Mouse (Mus musculus) kidney, embryonic 14.5 days (tissue): ENCODE results near the gene Galr3. TPM values are rescaled to one million over a fixed set of nuclear protein-coding genes. Genes with fewer than 3 reads are reported as not detected.
A peak's percentile ranks its signal among the peaks of the same experiment; 100 is the strongest.
"Not testable (repeated sequence)": the region's sequence is repeated elsewhere in the genome, so short reads cannot be mapped to it uniquely, and the experiment has no call there.

Source experiments
- ATAC-seq: fragments of 200-750 bp; cut with Nextera tagmentation; 2 replicates; pipeline ENCODE4 v1.8.0; 2017; ENCODE audit warnings: moderate number of reproducible peaks, mild to moderate bottlenecking, moderate TSS enrichment, moderate library complexity; ENCODE audit not compliant: low FRiP score, low TSS enrichment
- H3K27ac ChIP-seq: fragments of 300-500 bp; sonication (generic); 2 replicates; pipeline ENCODE4 v1.5.1; 2014; ENCODE audit warnings: low read depth, mild to moderate bottlenecking, low read length, moderate library complexity, mixed read lengths
- H3K27me3 ChIP-seq: fragments of 300-500 bp; sonication (generic); 2 replicates; pipeline ENCODE4 v1.6.1; 2014; ENCODE audit warnings: mild to moderate bottlenecking, low read length; ENCODE audit not compliant: control insufficient read depth, insufficient read depth
- H3K36me3 ChIP-seq: fragments of 300-500 bp; sonication (generic); 2 replicates; pipeline ENCODE4 v1.6.1; 2014; ENCODE audit warnings: low read length, mixed read lengths; ENCODE audit not compliant: control insufficient read depth, insufficient read depth
- H3K4me1 ChIP-seq: fragments of 300-500 bp; sonication (generic); 2 replicates; pipeline ENCODE4 v1.6.1; 2014; ENCODE audit warnings: low read length, mixed read lengths; ENCODE audit not compliant: control insufficient read depth, insufficient read depth
- H3K4me2 ChIP-seq: fragments of 300-500 bp; sonication (generic); replicated peaks from 2 replicates; pipeline ENCODE4 v1.6.1; 2014; ENCODE audit warnings: low read depth, mild to moderate bottlenecking, low read length
- H3K4me3 ChIP-seq: fragments of 300-500 bp; sonication (generic); 2 replicates; pipeline ENCODE4 v1.5.1; 2014; ENCODE audit warnings: mild to moderate bottlenecking, low read length
- H3K9ac ChIP-seq: fragments of 300-500 bp; sonication (generic); 2 replicates; pipeline ENCODE4 v1.6.1; 2014; ENCODE audit warnings: low read depth, mild to moderate bottlenecking, low read length, moderate library complexity
- H3K9me3 ChIP-seq: fragments of 300-500 bp; sonication (generic); 2 replicates; pipeline ENCODE4 v1.6.1; 2016; ENCODE audit warnings: low read length; ENCODE audit not compliant: control insufficient read depth
- WGBS: fragments of 180-500 bp; shearing (Covaris S2); extraction: QIAGEN DNeasy Blood & Tissue Kit; methylation state at CpG from one replicate; pipeline ENCODE4 v1.1.7; 2014; 5-methylcytosine and 5-hydroxymethylcytosine counted together
- polyA plus RNA-seq: library from polyadenylated mRNA; unstranded; fragments of >200 nt; fragmentation: Nextera tagmentation; extraction: Ambion mirVana; gene quantifications from 2 replicates; pipeline ENCODE4 v1.2.1, GENCODE M21; 2014

Gene Galr3
- polyA plus RNA-seq, 1 experiment from 2014 or later, result 0.28 TPM

DNA sequence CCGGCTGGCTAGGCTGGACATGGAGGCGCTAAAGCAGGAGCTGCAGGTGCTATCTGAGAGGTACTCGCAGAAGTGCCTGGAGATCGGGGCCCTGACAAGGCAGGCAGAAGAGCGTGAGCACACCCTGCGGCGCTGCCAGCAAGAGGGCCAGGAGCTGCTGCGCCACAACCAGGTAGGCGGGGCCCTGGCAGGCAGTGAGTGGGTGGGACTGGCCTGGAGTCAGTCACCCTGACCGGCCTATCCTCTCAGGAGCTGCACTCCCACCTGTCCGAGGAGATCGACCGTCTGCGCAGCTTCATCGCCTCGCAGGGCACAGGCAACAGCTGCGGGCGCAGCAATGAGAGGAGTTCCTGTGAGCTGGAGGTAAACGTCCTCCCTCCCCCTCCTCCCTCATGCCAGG is 39.6 kb upstream of the Galr3 start:
- 24% methylated on average over 19 of the region's 19 CpGs for WGBS
- no peaks in the 10 kb centered on the region for H3K9me3 ChIP-seq
- no peak overlapping the region for H3K4me2 ChIP-seq
- peaks cover 18% of the 10 kb centered on the region for H3K4me1 ChIP-seq
- H3K9ac ChIP-seq, result no peak overlapping the region; the same call in 1 of the 2 replicates
- peaks cover 75% of the 10 kb centered on the region for H3K36me3 ChIP-seq
- ATAC-seq, result peak; percentile 65
- H3K27me3 ChIP-seq, result no peaks in the 10 kb centered on the region
- no peak overlapping the region for H3K4me3 ChIP-seq
- no peak overlapping the region for H3K27ac ChIP-seq

DNA sequence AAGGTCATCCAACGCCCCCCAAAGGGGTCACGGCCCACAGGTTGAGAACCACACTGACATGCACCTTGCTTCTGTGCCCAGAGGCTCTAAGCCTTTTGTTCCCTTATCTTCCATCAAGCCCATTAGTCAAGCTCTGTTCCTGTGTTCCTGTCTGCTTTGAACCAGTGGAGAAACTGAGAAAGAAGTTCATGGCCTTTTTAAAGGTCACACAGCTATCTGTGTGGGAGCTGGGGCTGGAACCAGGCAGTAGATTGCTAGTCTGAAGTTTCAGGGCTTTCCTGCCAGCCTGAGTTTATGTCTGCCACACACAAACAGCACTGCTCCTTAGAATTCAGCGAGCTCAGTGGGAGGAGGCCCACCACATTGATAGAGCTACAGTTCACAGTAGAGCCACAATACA is 38.6 kb upstream of the Galr3 start:
- Histone ChIP-seq H3K27me3 (no peaks in the 10 kb centered on the region), H3K36me3 (peaks cover 81% of the 10 kb centered on the region), H3K4me2 (no peak overlapping the region), H3K9me3 (no peaks in the 10 kb centered on the region), H3K4me3 (no peak overlapping the region), H3K4me1 (peaks cover 18% of the 10 kb centered on the region), H3K9ac (no peak overlapping the region), H3K27ac (no peak overlapping the region)
- WGBS, result 78% methylated on average over 3 of the region's 3 CpGs
- ATAC-seq, result no peak

DNA sequence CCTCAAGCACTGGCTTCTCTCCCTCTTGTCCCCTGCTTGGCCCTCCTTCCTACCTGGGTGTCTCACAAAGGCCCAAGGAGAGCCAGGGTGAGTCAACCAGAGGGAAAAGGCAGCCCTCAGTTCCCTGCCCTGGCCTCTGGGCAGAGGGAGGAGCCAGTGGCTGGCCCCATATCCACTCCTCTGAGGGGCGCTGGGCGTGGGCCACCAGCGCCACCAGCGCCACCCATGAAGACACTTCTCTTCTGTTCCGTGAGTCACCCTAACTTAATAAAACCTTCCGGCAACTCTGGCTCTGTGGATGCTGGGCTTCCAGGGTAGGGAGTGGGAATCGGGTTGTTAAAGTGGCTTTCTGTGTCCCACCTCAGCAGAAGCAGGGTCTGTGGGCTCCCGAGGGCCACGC is 36.1 kb upstream of the Galr3 start:
- no peaks in the 10 kb centered on the region for H3K9me3 ChIP-seq
- no peak overlapping the region for H3K4me3 ChIP-seq
- H3K36me3 ChIP-seq, result peaks cover 63% of the 10 kb centered on the region
- H3K4me1 ChIP-seq, result peaks cover 10% of the 10 kb centered on the region; the same call in 1 of the 2 replicates
- H3K9ac ChIP-seq, result no peak overlapping the region
- WGBS, result 89% methylated on average over 9 of the region's 9 CpGs
- H3K4me2 ChIP-seq, result no peak overlapping the region
- no peak overlapping the region for H3K27ac ChIP-seq
- H3K27me3 ChIP-seq, result no peaks in the 10 kb centered on the region
- no peak for ATAC-seq

DNA sequence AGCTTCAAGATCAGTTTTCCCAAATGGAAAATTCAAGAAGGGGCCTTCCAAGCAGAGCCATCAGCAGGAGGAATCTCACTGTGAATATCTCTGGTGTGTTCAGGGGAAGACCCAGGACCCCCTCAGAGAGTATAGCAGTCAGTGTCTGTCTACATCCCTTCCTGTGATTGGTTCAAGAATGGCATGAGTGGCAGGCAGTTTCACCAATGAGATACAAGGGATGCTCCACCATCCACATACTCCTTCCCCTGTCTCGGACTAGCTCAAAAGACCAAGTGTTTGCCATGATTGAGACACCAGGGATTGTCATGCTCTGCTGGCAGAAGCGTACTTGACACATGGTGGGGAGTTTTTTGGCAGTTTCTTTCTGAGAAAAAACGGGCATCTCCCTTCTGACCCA is 35.0 kb upstream of the Galr3 start:
- Histone ChIP-seq H3K27ac (no peak overlapping the region), H3K4me3 (no peak overlapping the region), H3K4me1 (peaks cover 9% of the 10 kb centered on the region; the same call in 1 of the 2 replicates), H3K4me2 (no peak overlapping the region), H3K9me3 (no peaks in the 10 kb centered on the region), H3K9ac (no peak overlapping the region), H3K36me3 (peaks cover 54% of the 10 kb centered on the region), H3K27me3 (no peaks in the 10 kb centered on the region)
- ATAC-seq, result no peak
- WGBS, result 81% methylated on average over 3 of the region's 3 CpGs

DNA sequence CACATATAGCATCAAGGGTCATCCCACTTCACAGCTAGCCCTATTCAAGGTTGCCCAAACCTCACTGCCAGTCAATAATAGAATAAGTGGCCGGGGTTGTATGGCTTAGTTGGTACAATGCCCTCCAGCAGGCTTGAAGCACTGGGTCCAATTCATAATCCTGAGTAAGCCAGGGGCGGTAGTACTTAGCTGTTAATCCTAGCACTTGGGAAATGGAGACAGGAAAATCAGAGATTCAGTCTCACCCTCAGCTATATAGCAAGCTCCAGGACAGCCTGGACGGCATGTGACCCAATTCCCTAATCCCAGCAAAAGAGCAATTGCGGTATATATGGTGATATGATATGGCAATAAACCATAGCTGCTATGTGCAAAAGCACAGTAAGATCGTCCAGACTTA is 34.6 kb upstream of the Galr3 start:
- Histone ChIP-seq H3K9me3 (no peaks in the 10 kb centered on the region), H3K9ac (no peak overlapping the region), H3K27me3 (no peaks in the 10 kb centered on the region), H3K4me3 (no peak overlapping the region), H3K4me2 (no peak overlapping the region), H3K4me1 (peaks cover 8% of the 10 kb centered on the region; the same call in 1 of the 2 replicates), H3K36me3 (peaks cover 50% of the 10 kb centered on the region), H3K27ac (no peak overlapping the region)
- ATAC-seq, result no peak
- 91% methylated on average over 5 of the region's 5 CpGs for WGBS

DNA sequence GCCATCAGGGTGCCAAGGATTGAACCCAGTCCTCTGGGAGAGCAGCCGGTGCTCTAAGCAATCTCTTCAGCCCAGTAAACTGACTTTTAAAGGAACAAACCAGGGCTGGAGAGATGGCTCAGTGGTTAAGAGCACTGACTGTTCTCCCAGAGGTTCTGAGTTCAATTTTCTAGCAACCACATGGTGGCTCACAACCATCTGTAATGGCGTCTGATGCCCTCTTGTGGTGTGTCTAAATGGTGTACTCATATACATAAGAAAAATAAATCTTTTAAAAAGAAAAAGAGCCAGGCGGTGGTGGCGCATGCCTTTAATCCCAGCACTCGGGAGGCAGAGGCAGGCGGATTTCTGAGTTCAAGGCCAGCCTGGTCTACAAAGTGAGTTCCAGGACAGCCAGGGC is 33.8 kb upstream of the Galr3 start:
- not testable (repeated sequence) for H3K4me2 ChIP-seq

DNA sequence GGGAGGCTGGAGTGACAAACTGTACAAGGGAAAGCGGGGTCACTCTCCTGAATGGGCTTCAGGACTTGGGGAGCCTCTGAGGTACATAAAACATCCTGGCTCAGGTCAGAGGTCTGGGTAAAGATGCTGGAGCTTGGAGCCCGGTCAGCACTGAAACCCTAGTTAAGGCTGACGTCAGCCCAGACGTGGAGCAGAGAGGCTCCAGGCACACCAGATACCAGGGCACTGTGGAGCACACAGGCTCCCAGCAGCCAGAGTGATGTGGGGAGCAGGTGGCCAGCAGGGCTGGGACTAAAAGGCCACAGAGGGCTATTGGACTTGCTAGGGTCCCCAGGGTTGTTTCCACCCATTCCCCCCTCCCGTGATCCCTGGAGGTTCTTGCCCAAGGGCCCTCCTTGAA is 32.0 kb upstream of the Galr3 start:
- H3K36me3 ChIP-seq, result peaks cover 25% of the 10 kb centered on the region
- H3K4me3 ChIP-seq, result no peak overlapping the region
- H3K27me3 ChIP-seq, result no peaks in the 10 kb centered on the region
- H3K4me1 ChIP-seq, result 0 out of 2 replicates have a peak, but pooled peaks cover 5% of the 10 kb centered on the region
- no peaks in the 10 kb centered on the region for H3K9me3 ChIP-seq
- no peak for ATAC-seq
- no peak overlapping the region for H3K9ac ChIP-seq
- WGBS, result 57% methylated on average over 5 of the region's 5 CpGs
- H3K4me2 ChIP-seq, result no peak overlapping the region
- no peak overlapping the region for H3K27ac ChIP-seq

More for the DNA sequence above, 33.8 kb upstream of the Galr3 start:
- peaks cover 43% of the 10 kb centered on the region for H3K36me3 ChIP-seq
- H3K27ac ChIP-seq, ATAC-seq, H3K27me3 ChIP-seq, H3K9ac ChIP-seq, H3K9me3 ChIP-seq, H3K4me1 ChIP-seq, H3K4me3 ChIP-seq: not testable (repeated sequence)
- 91% methylated on average over 6 of the region's 6 CpGs for WGBS

DNA sequence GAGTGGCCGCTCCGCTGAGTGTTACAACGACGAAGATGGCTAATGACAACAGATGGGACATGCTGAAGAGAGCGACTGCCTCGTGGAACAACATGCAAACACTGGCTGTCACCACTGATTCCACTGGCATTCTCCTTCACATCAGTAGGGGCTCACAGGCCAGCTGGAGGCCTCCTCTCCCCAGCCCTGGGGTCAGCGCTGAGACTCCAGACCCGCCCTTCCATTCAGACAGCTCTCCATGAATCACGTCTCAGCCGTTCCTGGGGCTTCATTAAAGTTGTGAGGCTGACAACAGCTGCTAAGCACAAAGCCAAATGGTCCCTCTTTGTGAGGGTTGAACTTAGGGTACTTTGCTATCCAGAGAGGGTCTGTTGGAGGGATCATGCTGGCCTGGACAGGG is 30.1 kb upstream of the Galr3 start:
- H3K36me3 ChIP-seq, result peaks cover 8% of the 10 kb centered on the region
- H3K9ac ChIP-seq, result no peak overlapping the region
- no peak overlapping the region for H3K27ac ChIP-seq
- H3K9me3 ChIP-seq, result no peaks in the 10 kb centered on the region
- 0 out of 2 replicates have a peak, but pooled peaks have one; percentile 6 for ATAC-seq
- 0 out of 2 replicates have a peak, but pooled peaks cover 5% of the 10 kb centered on the region for H3K4me1 ChIP-seq
- no peak overlapping the region for H3K4me3 ChIP-seq
- H3K4me2 ChIP-seq, result no peak overlapping the region
- WGBS, result 39% methylated on average over 10 of the region's 10 CpGs
- no peaks in the 10 kb centered on the region for H3K27me3 ChIP-seq

DNA sequence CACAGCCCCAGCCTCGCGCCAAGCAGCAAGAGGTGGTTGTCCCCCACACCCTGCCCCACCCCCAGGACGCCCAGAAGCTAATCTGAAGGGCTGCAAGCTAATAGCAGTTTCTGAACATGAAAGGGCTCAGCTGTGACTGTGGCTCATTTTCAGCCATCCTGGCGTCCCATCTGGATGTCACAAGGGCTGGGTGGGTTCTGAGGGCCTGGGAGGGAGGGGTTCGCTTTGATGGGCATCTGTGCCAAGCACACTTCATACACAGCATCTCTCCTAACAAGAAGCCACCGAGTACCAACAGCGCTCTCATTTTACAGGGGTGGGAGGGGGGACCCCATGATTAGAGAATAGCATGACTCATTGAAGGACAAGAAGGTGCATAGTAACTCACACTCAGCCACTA is 28.3 kb upstream of the Galr3 start:
- H3K4me2 ChIP-seq, result no peak overlapping the region
- 41% methylated on average over 7 of the region's 7 CpGs for WGBS
- peaks cover 12% of the 10 kb centered on the region; the same call in 1 of the 2 replicates for H3K4me1 ChIP-seq
- no peak overlapping the region for H3K9ac ChIP-seq
- H3K27me3 ChIP-seq, result no peaks in the 10 kb centered on the region
- no peak overlapping the region for H3K27ac ChIP-seq
- H3K36me3 ChIP-seq, result no peaks in the 10 kb centered on the region
- H3K4me3 ChIP-seq, result no peak overlapping the region
- no peaks in the 10 kb centered on the region for H3K9me3 ChIP-seq
- no peak for ATAC-seq
